Mouse (Mus musculus): Measurements from ENCODE around the gene Zfc3h1.

DNA sequence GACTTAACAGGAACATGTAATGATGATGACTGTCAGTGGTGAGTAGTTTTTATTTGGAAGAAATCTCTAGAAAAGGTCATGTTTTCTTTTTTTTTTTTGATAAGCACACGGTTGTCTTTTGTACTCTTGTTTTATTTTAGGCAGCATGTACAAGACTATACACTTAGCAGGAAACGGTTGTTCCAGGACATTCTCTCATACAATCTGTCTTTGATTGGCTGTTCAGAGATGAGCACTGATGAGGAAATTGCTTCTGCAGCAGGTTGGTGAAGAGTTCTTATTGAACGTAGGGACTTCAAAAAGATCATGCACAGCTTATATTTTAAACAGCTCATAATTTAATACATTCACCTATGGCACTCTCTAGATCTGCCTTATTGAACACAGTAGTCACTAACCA lies 29.3 kb downstream of the Zfc3h1 start:
- no peak for TF ChIP-seq CTCF (IDR thresholded peaks at IDR 0.05)
- no peak for TF ChIP-seq POLR2A (IDR thresholded peaks at IDR 0.05; ENCODE audit: insufficient read depth, low read depth, low read length)
